Mouse (Mus musculus) liver, adult 2 months (tissue): Measurements from ENCODE around the gene Gm37240. TPM values are rescaled to one million over a fixed set of nuclear protein-coding genes. Genes with fewer than 3 reads are reported as not detected.

Experiments used
- DNase-seq: peaks from one replicate; pipeline ENCODE4 v3.0.0-alpha.2; 2011; ENCODE audit warnings: low read depth, low spot score; ENCODE audit errors: extremely low read depth
- H3K27ac ChIP-seq: fragments of 200-500 bp; replicated peaks from 2 replicates; pipeline ENCODE4 v1.5.1; 2012; ENCODE audit warnings: low read depth, mild to moderate bottlenecking, control low read depth, inconsistent platforms, low read length; ENCODE audit not compliant: insufficient read depth
- H3K27me3 ChIP-seq: fragments of 200-500 bp; 2 replicates; pipeline ENCODE4 v1.6.1; 2012; ENCODE audit warnings: mild to moderate bottlenecking, moderate library complexity, low read length, inconsistent platforms; ENCODE audit not compliant: control insufficient read depth, insufficient read depth
- H3K36me3 ChIP-seq: fragments of 200-500 bp; 2 replicates; pipeline ENCODE4 v1.6.1; 2012; ENCODE audit warnings: low read length, inconsistent platforms; ENCODE audit not compliant: control insufficient read depth, insufficient read depth
- H3K4me1 ChIP-seq: fragments of 200-500 bp; 2 replicates; pipeline ENCODE4 v1.6.1; 2011; ENCODE audit warnings: low read length; ENCODE audit not compliant: control insufficient read depth, insufficient read depth
- H3K4me3 ChIP-seq: fragments of 200-500 bp; 2 replicates; pipeline ENCODE4 v1.5.1; 2011; ENCODE audit warnings: low read depth, mild to moderate bottlenecking, control low read depth, low read length, moderate library complexity; ENCODE audit not compliant: insufficient read depth
- H3K79me2 ChIP-seq: fragments of 200-500 bp; 2 replicates; pipeline ENCODE4 v1.6.1; 2012; ENCODE audit warnings: inconsistent platforms, mild to moderate bottlenecking, low read length, moderate library complexity; ENCODE audit not compliant: control insufficient read depth, insufficient read depth
- H3K9ac ChIP-seq: fragments of 200-500 bp; 2 replicates; pipeline ENCODE4 v1.6.1; 2012; ENCODE audit warnings: low read depth, mild to moderate bottlenecking, control low read depth, inconsistent platforms, low read length
- CTCF ChIP-seq: fragments of 200-500 bp; IDR thresholded peaks from 2 replicates; pipeline ENCODE4 v1.5.1; 2011; ENCODE audit warnings: low read depth, low read length, control low read depth
- POLR2A ChIP-seq: fragments of 200-500 bp; IDR thresholded peaks from 2 replicates; pipeline ENCODE4 v1.6.1; 2011; ENCODE audit warnings: low read length, control low read depth; ENCODE audit not compliant: insufficient read depth; ENCODE audit errors: extremely low read depth
- WGBS: fragments of 180-500 bp; shearing (Covaris S2); methylation state at CpG from one replicate; pipeline ENCODE4 v1.1.7; 2018; 5-methylcytosine and 5-hydroxymethylcytosine counted together
- polyA plus RNA-seq: library from polyadenylated mRNA; depleted of rRNA; stranded (reverse); fragments of >200 nt; gene quantifications from 2 replicates; pipeline ENCODE4 v1.2.3, GENCODE M21; 2012
- total RNA-seq: library from RNA; depleted of rRNA; stranded (reverse); fragments of >200 nt; gene quantifications from 2 replicates; pipeline ENCODE4 v1.2.3, GENCODE M21; 2014

Gm37240 gene
- total and polyA plus RNA-seq, 2 experiments = 2.2 to 6.9 TPM

DNA sequence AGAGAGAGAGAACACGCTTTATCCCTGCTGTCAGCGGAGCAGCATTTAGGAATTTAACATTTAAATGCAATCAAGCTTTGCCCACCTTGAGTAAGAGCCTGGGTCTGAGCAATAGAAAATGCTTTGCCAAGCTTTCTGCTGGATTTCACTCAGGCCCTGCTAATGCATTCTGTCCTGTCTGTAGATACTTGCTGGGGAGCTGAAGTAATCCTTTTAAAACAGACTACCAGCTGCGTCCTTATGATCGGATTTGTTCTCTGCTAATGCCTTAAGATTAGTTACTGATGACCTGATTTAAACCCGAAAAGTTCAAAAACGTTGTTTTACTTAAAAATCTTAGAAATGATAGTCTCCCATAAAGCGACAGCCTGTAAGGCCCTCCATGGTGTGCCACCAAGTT is 206.2 kb downstream of the Gm37240 start:
- no peak for DNase-seq
- Histone ChIP-seq H3K4me1 (no peaks in the 10 kb centered on the region), H3K27me3 (no peaks in the 10 kb centered on the region), H3K27ac (no peak overlapping the region), H3K36me3 (no peaks in the 10 kb centered on the region), H3K4me3 (no peak overlapping the region), H3K9ac (no peak overlapping the region), H3K79me2 (no peaks in the 10 kb centered on the region)
- TF ChIP-seq CTCF (no peak), POLR2A (no peak)
- 90% methylated on average over 7 of the region's 7 CpGs for WGBS

DNA sequence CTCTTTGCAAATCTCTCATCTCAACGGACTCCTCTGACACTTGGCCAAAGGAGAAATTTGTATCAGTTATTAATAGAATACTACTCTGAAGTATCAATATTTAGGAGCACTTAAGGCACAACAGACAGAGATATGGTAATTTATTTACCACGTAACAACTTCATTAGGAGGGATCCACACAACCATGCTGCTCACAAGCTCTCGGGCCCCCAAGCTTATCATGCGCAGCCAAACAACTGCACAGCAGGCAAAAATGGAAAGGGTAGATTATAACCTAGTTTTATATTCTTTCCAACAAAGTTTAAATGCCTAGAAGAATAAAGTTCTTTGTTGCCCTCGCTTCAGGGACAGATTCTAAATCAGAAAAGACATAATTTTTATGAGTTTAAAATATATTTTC is 207.4 kb downstream of the Gm37240 start:
- no peak overlapping the region for H3K4me3 ChIP-seq
- H3K36me3 ChIP-seq = peaks cover 3% of the 10 kb centered on the region; the same call in 1 of the 2 replicates
- no peak for DNase-seq
- H3K4me1 ChIP-seq = no peaks in the 10 kb centered on the region
- no peaks in the 10 kb centered on the region for H3K27me3 ChIP-seq
- no peak for TF ChIP-seq POLR2A
- no peak overlapping the region for H3K27ac ChIP-seq
- no peaks in the 10 kb centered on the region for H3K79me2 ChIP-seq
- no peak overlapping the region for H3K9ac ChIP-seq
- 93% methylated on average over 5 of the region's 5 CpGs for WGBS

DNA sequence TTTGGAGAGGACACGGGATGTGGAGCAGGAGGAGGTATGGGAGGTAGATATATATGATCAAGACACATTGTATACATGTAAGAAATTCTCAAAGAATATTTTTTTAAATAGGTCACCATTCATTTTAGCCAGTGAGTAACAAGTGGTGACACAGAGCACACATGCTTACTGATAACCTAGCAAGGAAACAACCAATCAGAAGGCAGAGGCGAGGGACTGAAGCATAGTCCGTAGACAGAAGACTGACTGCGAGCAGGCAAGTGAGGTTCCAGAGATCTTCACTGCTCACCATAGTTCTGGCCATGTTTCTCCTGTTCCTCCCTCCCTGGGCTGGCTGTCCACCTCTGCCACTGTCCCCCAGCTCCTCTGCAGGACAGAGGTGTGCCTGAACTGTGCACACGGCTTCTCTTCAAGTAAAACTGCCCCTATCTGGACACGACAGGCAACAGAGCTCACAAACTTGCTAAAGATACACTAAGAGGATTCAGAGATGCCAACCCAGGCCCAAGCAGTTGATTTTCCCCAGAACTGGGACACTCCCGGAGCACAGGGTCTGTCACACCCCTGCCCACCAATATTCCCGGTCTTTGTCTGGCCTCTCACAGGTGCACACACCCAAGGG is 207.9 kb downstream of the Gm37240 start:
- no peak for TF ChIP-seq CTCF
- TF ChIP-seq POLR2A = no peak
- Histone ChIP-seq H3K79me2 (no peaks in the 10 kb centered on the region), H3K27me3 (no peaks in the 10 kb centered on the region), H3K4me1 (no peaks in the 10 kb centered on the region), H3K4me3 (no peak overlapping the region), H3K36me3 (peaks cover 3% of the 10 kb centered on the region; the same call in 1 of the 2 replicates), H3K27ac (no peak overlapping the region), H3K9ac (no peak overlapping the region)
- 89% methylated on average over 8 of the region's 8 CpGs for WGBS
- no peak for DNase-seq

DNA sequence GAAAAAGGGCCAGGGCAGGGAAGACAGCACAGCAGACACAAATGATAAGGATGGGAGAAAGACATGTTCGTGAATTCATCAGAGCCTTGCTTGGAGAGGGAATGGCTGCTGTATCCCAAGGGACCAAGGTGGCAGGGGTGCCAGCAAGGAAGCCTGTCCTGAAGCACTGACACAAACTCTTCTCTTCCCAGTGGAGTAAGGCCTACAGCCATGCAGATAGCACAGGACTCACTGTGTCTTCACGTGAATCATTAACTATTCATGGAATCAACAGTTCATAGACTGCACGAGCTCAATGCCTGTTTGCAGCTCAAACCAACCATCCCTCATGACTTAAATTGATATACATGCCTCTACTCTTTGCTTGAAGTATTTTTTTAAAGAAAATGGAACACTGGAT is 209.4 kb downstream of the Gm37240 start:
- Histone ChIP-seq H3K9ac (no peak overlapping the region), H3K27me3 (no peaks in the 10 kb centered on the region), H3K4me1 (no peaks in the 10 kb centered on the region), H3K27ac (no peak overlapping the region), H3K36me3 (peaks cover 3% of the 10 kb centered on the region; the same call in 1 of the 2 replicates), H3K4me3 (no peak overlapping the region), H3K79me2 (no peaks in the 10 kb centered on the region)
- WGBS = 34% methylated on average over 3 of the region's 3 CpGs
- DNase-seq = no peak
- TF ChIP-seq CTCF (no peak), POLR2A (no peak)

DNA sequence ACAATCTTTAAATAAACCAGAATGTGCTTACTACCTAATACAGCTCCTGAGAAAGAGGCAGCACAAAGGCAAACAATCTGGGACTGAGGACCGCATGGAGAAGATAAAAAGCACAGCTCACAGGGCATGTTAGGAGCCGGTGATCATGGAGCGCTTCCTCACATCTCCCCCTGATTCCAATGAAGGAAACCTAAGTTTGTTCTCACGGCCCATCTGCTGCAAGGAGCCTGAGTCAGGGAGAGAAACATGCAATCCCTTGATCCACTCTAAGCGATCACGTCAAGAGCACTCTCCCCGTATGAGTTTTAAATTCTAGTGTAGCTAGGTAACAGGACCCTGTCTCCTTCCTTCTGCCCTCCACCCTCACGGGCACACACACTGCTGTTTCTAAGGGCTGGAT is 210.2 kb downstream of the Gm37240 start:
- Histone ChIP-seq H3K36me3 (peaks cover 3% of the 10 kb centered on the region; the same call in 1 of the 2 replicates), H3K27ac (no peak overlapping the region), H3K9ac (no peak overlapping the region), H3K4me1 (no peaks in the 10 kb centered on the region), H3K4me3 (no peak overlapping the region), H3K79me2 (no peaks in the 10 kb centered on the region), H3K27me3 (no peaks in the 10 kb centered on the region)
- TF ChIP-seq CTCF = no peak
- no peak for TF ChIP-seq POLR2A
- WGBS = 90% methylated on average over 8 of the region's 8 CpGs
- DNase-seq = no peak

DNA sequence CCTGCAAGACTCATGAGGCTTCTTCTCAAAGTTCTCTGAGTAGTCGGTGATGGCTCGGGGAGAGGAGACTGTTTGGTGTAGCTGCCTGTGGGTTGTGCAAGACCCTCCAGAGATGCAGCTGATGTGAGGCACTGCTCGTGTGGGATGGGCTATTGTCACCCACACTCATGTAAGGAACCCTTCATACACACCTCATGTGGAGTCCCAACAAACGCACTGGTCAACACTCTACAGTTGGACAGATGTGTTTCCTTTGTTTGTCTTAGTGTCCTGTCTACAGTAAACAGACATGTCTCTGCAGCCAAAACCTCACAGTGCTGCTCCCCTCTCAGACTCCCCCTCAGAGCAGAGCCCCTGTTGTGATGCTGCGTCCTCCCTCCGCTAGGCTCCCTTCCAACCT is 217.5 kb downstream of the Gm37240 start:
- Histone ChIP-seq H3K27ac (no peak overlapping the region), H3K36me3 (no peaks in the 10 kb centered on the region), H3K27me3 (no peaks in the 10 kb centered on the region), H3K9ac (no peak overlapping the region), H3K4me1 (no peaks in the 10 kb centered on the region), H3K4me3 (no peak overlapping the region), H3K79me2 (no peaks in the 10 kb centered on the region)
- 89% methylated on average over 6 of the region's 6 CpGs for WGBS
- no peak for TF ChIP-seq CTCF
- no peak for TF ChIP-seq POLR2A
- no peak for DNase-seq
